Mouse (Mus musculus) c-Kit-positive CD71-positive TER-119-negative erythroid progenitor cells, embryonic 14.5 days (primary cell): ENCODE data around the gene Ablim1.

Experiments
- DNase-seq: peaks from one replicate; pipeline ENCODE4 v3.0.0-alpha.2; 2013; ENCODE audit warnings: low read depth

Gene Ablim1

DNA sequence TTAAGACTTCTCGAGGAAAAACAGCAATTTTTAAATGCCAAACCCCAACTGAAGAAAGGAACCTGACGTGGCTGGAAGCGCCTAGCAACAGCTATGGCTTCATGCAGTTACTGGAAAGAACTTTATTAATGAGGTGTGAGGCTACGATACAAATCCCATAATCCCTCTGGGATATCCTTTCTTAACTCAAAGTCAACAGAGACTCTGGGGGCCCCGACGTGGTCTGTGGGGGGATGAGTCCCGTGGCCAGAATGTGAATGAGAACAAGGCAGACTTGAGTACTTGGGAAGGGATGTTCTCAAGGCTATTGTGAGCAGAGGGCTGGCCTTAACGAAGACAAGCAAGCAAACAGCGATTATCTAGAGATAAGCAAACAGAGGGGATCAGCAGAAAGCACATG is 58.1 kb downstream of the Ablim1 start:
- no peak for DNase-seq

DNA sequence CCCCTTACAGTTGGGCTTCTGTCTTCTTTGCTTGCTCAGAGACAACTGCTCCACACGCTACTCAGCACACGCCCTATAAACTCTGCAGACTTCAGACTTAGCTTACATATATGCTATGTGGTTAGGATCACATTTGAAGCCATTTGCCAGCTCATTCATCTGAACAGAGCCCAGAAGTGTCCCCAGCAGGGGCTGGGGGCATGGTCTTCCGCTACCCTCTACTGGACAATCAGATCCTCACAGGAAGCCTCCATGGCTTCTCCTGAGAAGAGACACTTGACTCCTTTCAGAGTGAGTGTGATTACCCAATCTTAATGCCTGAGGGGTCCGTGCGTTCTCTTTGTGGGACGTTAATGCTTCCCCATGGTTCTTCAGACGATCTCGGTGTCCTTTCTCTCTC is 59.6 kb downstream of the Ablim1 start:
- no peak for DNase-seq

GRCm38 (mm10) chr19:57252692-57253448 is 61.8 kb downstream of the Ablim1 start:
- no peak for DNase-seq

DNA sequence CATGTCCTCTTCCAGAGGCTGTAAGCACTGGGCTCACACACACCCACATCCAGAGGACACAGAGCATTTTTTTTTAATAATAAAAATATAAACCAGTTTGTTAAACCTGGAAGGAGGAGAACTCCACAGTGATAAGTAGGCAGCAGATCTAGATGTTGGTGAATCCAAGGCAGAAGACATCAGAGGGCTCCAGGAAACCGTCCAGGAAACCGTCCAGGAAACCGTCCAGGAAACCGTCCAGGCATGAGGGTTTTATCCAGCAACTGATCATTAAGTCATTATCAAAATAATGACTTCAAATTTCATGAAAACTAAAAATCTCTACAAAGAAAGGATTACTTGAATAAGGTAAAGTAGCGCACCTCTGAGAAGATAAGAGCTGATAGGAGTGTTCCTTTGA is 65.9 kb downstream of the Ablim1 start:
- DNase-seq, result no peak

GRCm38 (mm10) chr19:57247221-57247620 is 67.5 kb downstream of the Ablim1 start:
- no peak for DNase-seq

DNA sequence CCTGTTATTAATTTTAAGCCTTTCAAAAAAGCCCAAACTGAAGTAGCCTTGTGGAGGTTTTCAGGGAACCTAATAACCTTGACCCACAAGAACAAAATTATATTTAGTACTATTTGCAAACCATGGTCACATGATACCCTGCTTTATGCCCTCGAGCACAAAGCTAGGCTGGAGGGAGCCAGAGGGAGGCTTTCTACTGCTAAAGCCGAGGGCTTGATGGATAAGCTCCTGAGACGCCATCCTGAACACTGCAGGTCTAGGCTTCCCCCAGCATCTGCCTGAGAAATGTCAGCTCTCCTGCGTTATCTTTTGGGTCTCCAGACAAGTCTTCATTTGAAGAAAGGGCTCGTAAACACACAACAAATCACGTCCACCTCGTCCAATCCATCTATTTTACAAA is 70.4 kb downstream of the Ablim1 start:
- no peak for DNase-seq

DNA sequence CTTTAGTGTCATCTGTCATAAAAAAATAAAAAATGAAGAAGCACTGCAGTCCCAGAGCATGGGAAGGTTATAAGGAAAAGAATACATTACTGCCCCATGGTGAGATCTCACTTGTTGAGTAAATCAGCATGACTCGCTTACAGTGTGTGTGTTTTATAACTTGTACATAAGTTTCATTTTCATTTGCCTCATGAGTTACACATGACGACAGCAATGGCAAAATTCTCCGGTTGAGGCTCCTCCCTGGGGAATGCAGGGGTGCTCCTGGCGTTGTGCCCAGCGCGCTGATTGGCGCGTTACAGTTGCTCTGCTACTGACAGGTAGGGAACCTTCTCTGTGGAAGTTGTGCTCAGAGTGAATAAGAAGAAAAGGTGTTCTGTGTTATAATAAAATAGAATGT is 71.1 kb downstream of the Ablim1 start:
- DNase-seq, result no peak

DNA sequence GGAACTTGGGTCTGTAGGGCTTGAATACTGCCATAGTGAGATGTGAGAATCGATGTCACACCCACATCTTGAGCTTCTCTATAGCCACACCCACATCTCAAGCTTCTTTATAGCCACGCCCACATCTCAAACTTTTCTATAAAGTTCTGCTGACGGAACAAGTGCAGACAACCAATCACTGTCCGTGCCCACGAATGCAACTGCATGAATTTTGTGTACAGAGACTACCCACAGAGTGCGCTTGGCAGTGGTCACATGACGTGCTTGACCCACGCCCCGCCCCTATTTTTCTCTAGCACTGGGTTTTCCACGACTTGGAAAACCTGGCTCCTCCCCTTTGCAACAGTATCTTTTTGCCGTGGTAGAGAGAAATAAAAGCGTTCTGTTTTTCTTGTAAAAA is 71.5 kb downstream of the Ablim1 start:
- no peak for DNase-seq

DNA sequence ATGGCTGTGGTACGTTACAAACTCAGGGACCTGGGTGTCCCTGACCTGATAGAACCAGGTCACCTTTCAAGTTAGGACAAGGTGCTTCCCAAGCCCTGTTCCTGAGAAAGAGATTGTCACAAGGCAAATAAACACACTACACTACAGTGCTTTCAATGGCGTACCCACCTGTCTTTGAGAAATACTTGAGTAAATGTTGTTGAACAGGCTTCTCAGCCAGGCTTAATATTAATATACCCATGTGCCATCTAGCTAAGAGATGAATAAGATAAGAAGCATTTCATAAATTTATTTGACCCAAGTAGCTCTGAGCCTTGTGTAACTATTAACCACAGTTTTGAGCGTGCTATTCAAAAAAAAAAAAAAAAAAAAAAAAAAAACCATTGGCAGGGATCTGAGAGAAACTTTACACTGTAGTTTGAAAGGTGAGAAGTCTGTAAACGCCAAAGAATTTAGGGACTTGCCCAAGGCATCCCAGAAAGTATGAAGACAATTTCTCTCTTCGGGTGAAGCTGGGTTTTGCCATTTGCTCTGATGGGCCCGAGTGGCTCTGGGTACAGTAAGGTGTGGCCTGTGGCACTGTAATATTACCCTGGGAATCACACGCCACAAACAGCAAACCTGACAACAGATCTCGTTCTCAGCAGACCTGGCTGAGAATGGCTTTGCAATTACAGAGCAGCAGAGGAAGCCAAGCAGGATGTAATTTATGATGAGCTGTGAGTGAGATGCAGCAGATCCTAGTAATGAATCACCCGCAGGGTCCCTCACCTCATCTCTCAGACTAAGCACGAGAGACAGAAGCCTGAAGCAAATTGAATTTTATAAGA is 73.1 kb downstream of the Ablim1 start:
- no peak for DNase-seq

DNA sequence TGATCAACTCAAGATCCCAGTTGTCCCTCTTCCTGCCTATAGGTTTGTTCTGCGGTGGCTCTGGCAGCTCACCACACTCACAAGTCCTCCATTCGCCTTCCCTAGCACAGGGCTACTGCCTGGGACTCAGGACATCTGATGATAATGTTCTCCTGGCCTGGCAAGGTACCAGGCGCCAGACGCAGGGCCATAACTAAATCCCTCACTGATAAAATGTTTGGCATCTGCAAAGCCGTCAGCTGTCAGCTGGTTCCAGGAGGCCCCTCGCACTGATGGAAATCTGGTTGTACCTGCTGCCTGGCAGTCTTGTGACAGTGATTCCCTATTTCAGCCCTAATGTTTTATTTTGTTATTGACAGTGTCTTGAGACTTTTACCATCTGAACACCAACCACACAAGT is 74.5 kb downstream of the Ablim1 start:
- no peak for DNase-seq

- no peak for DNase-seq
These were observed 75.4 kb downstream of the Ablim1 start for GRCm38 (mm10) chr19:57239176-57239784.

DNA sequence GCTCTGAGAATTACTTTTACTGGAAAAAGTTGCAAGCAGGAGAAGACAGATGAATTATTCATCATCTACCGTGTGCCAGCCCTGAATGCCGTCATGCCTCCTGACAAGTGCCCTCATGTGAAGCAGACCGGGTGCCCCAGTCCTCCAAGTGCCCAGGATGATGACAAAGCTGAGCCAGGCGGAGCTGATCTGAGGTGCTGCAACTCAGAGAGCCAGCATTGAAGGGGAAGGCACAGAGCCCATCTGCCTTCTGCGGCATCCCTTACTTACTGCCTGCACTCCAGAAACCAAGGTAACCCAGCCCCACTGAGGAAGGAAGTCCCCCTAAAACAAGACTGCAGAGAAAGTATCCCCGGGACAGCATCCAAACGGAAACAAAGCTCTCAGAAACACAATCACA is 76.3 kb downstream of the Ablim1 start:
- DNase-seq, result no peak

GRCm38 (mm10) chr19:57237534-57237933 is 77.2 kb downstream of the Ablim1 start:
- no peak for DNase-seq

DNA sequence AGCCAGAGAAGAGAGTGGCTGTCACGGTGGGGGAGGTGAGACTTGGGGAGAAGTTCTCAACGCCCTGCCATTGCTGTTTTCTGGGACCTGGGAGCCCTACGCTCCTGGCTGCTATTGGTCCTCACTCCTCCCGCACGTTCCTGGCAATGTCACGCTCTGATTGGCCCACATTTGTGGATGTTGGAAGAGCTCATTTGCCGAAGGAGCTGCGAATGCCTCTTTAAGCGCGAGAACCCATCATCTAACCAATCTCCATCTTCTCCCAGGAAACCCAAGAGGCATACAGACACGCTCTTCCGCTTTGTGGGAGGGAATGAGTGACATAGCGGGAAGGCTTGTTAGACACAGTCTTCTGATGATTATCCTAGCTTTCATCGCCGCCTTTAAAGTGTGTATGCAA is 78.1 kb downstream of the Ablim1 start:
- DNase-seq, result no peak

DNA sequence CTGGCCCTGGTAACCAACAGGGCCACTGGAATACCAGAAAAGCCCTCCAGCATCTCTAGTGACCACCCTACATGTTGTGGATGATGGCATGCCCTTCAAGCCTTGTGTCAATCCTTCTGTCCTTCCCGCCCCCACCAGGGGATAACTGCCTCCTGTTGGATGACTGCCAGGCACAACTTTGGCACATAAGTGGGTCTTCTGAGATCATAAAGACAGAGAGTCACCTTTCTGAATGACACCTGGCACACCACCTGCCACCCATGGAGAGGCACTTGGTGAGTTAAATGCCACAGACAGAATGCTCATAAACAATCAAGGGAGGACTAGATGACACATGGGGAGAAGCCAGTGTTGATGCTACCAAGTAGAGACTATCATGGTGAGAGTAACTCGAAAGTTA is 78.8 kb downstream of the Ablim1 start:
- DNase-seq, result no peak

DNA sequence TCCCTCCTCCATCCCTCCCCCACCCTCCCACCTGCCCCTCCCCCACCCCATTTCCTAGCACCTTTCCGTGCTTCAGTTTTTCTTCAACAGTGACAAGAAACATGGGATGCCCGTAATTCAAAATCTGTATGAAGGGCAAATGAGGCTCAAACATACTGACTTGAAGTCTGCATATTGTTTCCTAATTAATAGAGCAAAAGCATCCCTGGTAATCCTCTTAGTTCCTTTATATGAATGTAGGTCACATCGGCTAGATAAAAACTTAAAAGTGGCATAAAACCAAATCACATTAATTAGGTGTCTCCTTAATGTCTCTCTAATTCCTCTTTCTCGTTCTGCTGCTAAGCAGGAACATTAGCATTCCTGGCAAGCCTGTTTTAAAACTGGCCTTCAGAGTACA is 83.7 kb downstream of the Ablim1 start:
- no peak for DNase-seq

DNA sequence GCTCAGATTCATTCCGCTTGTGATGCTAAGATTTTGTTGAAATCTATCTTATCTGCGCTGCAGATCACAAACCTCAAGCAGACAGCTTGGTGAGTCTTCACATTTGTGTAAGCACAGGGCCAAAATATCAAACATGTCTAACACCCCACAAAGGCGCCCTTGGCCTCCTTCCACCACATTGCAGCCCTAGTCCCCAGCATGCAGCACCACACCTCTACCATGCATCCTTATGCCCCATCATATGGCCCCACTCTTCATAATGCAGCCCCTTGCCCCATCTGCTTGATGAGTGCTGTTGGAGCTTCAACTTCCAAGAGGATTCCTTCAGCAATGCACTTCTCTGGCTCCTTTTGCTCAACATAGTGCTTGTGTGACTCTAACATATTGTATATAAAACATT is 85.6 kb downstream of the Ablim1 start:
- no peak for DNase-seq

- DNase-seq, result no peak
These were observed 86.1 kb downstream of the Ablim1 start for GRCm38 (mm10) chr19:57228576-57228975.

GRCm38 (mm10) chr19:57224390-57224789 is 90.3 kb downstream of the Ablim1 start:
- no peak for DNase-seq

GRCm38 (mm10) chr19:57223686-57224085 is 91.0 kb downstream of the Ablim1 start:
- no peak for DNase-seq

DNA sequence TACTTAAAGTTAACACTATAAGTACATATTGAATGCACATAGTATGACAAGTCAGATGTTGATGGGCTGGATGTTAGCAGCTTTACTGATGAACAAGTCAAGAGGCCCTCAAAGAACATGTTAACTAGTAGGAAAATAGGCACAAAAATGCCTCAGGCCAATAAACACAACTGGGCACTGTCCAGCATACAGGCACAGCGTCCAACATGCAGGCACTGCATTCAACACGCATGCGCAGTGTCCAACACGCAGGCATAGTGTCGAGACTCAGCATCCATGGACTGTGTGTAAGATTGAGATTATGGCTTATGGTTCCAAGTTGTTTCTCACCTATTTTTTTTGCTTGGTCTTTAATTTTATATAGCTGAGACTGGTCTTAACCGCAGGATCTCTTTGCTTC is 92.1 kb downstream of the Ablim1 start:
- DNase-seq, result no peak

- no peak for DNase-seq
These were observed 93.0 kb downstream of the Ablim1 start for GRCm38 (mm10) chr19:57221684-57222235.

GRCm38 (mm10) chr19:57219758-57220157 is 95.0 kb downstream of the Ablim1 start:
- DNase-seq, result no peak
